Mouse (Mus musculus) frontal cortex, adult 2 months (tissue): ENCODE measurements at regions not wholly inside any gene's neighbourhood (a gene's known extent, or its start where the extent isn't known, plus 50 kb on each side); places are given as distances from the start of the nearest gene placed in this dataset.
"Not testable (repeated sequence)": the region's sequence is repeated elsewhere in the genome, so short reads cannot be mapped to it uniquely, and the experiment has no call there.

ENCODE experiments used
- DNase-seq, 2 experiments: peaks; one replicate each; pipeline ENCODE4 v3.0.0; 2022; ENCODE audit warnings: low spot score in 1 of 2; ENCODE audit errors: extremely low spot score in 1 of 2

GRCm38 (mm10) chr3:79002173-79002848 lies 284.0 kb downstream of the Rapgef2 start:
- no peak for DNase-seq

GRCm38 (mm10) chr3:79001754-79002153 lies 284.6 kb downstream of the Rapgef2 start:
- DNase-seq = no peak

DNA sequence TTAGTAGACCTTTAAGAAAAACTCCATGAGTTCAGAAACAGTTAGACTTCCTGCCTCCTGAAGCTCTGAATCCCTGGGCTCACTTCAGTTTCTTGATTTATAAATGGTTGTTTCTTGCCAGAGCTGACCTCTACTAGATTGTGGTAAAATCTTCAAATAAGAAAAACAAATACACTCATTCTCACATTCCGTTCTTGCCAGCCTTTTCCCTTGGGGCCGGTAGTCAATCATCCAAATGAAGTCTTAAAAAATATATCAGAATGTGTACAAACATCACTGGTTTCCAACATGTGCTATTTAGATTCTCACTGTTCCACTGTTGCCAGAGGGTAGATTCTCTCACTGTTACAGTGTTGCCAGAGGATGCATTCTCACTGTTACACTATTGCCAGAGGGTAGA lies 286.0 kb downstream of the Rapgef2 start:
- DNase-seq = no peak

- DNase-seq = no peak
Measured at GRCm38 (mm10) chr3:78999803-79000202, 286.5 kb downstream of the Rapgef2 start.

DNA sequence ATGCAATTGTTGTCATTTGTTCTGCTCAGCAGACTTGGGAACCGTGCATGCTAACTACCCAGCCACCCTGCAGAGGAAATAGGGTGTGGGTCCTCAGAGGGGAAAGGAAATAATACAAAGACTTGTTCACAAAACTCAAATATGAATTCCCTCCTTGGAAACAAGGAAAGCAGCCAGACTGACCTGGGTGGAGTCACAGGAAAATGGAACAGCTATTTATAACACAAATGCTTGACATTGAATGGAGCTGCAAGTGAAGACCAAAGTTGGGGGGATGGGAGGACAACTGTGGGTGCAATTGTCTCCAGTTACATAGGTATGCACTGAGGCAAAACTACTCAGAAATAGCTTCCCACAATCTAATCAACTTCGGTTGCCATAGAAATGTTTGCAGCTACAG lies 298.2 kb downstream of the Rapgef2 start:
- no peak for DNase-seq

DNA sequence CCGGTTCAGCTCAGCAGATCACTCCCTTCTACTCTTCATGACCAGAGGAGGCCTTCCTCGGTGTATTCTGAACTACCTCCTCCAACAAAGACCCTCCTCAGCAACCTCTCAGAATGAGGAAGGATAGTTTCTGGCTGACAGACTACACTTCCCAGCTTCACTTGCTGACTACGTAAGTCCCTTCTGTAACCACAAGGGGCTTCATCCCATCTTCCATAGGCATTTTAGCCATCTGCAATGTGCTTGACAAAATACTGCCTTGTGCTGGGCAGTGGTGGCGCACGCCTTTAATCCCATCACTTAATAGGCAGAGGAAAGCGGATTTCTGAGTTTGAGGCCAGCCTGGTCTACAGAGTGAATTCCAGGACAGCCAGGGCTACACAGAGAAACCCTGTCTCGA lies 299.6 kb downstream of the Rapgef2 start:
- DNase-seq = no peak

GRCm38 (mm10) chr3:78981057-78981456 lies 305.3 kb downstream of the Rapgef2 start:
- no peak for DNase-seq

GRCm38 (mm10) chr3:78978781-78979180 lies 307.5 kb downstream of the Rapgef2 start:
- peak in 1 of 2 experiments; percentile 52 for DNase-seq

- DNase-seq = not testable (repeated sequence)
Measured at GRCm38 (mm10) chr3:78966683-78967549, 319.4 kb downstream of the Rapgef2 start.

GRCm38 (mm10) chr3:78964231-78964858 lies 322.0 kb downstream of the Rapgef2 start:
- no peak for DNase-seq

GRCm38 (mm10) chr3:78958781-78959180 lies 327.5 kb downstream of the Rapgef2 start:
- DNase-seq = peak in 1 of 2 experiments; percentile 83

GRCm38 (mm10) chr3:78955364-78955763 lies 331.0 kb downstream of the Rapgef2 start:
- peak in 1 of 2 experiments; percentile 20 for DNase-seq

- peak in 1 of 2 experiments; percentile 25 for DNase-seq
Measured at GRCm38 (mm10) chr3:78949385-78949784, 336.9 kb downstream of the Rapgef2 start.

GRCm38 (mm10) chr3:78948700-78949099 lies 337.6 kb downstream of the Rapgef2 start:
- DNase-seq = no peak

GRCm38 (mm10) chr3:78948171-78948570 lies 338.1 kb downstream of the Rapgef2 start:
- DNase-seq = peak in 1 of 2 experiments; percentile 84

DNA sequence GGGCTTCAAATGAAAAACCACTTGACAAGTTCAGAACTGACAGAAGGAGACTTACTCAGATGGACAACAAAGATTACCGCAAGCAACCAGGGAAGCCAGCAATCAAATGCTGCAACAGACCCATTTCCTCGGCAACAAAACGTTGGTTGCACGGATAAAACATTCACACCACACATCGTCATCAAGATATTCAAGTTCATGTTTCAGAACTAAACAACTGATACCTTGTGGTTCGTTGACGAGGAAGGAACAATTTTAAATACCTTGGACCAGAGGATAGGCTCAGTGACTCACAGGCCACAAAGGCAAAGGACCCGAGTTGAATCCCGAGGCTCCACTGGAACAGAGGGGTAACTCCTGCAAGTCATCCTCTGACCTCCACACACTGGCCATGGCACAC lies 339.1 kb downstream of the Rapgef2 start:
- no peak for DNase-seq

DNA sequence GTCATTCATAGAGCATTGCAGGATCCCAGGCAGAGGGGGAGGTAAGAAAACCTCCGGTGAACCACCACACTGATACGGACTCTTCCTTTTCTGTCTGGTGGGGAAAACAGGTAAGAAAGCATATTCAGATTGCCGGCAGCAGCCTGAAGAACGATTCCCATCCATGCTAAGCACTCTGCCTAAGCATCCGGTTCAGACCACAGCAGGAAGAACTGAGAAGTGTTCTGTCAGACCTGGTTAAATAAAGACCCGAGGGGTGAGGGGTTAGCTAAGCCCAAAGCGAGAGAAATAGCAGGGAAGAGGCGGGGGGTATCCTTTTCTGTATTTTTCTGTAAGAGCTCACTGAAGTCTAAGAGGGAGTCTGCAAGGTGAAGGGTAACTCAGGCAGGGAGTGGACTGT lies 342.1 kb downstream of the Rapgef2 start:
- no peak for DNase-seq

DNA sequence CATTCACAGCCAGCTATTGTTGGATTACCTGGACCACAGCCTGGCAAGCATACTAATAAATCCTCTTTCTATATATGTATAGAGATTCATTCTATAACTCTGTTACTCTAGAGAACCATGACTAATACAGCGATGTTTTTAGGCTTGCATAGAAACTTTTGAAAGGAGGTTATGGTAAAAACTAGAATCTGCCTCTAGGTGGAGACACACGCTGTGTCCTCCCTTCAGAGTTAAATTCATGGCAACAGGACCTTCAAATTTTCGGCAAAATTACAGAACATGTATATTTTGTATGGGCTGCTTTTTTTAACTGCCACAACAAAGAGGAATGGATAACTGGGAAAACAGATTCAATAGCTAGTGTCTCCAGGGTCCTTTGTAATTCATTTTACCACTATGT lies 353.3 kb downstream of the Rapgef2 start:
- no peak for DNase-seq

DNA sequence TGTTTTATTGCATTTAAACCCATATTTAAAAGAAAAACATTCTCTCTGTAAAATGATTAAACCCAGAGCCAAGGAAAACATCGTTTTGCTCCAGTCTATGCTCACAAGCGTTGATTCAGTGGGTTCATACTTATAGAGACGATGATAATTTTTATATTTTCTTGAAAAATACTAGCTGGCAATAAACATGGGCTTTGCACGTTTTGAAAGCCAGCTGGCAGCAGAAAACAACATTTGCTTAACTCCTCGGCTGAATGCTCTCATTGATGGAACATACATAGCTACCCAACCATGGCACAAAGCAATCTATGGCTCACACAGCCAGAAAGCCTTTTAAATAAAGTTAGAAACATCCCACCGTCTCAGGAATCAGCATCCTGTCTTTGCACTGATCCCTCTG lies 366.5 kb downstream of the Rapgef2 start:
- DNase-seq = peak in 1 of 2 experiments; percentile 23

GRCm38 (mm10) chr3:78919407-78919806 lies 366.9 kb downstream of the Rapgef2 start:
- DNase-seq = peak; percentile 28 to 81

- peak; percentile 20 to 34 for DNase-seq
Measured at GRCm38 (mm10) chr3:78908196-78908844, 378.0 kb downstream of the Rapgef2 start.
